In genomic region chr10:59919494-59920181, GRCm38 (mm10) we compare ENCODE assay signal across 8 mouse cellular contexts. TPM values are rescaled to one million over a fixed set of nuclear protein-coding genes. Genes with fewer than 3 reads are reported as not detected.
DNase-seq lines count a peak whose midpoint lies in the region; ATAC-seq and TF ChIP-seq lines count a peak whose summit lies in the region.

No protein-coding gene starts in this region.

- 42% methylated on average over 15 of the region's 15 CpGs for WGBS in kidney, adult 2 months
- WGBS in kidney, embryonic 14.5 days: 42% methylated on average over 15 of the region's 15 CpGs
- WGBS in heart, embryonic 16.5 days: 44% methylated on average over 15 of the region's 15 CpGs
- WGBS in limb, embryonic 14.5 days: 18% methylated on average over 15 of the region's 15 CpGs

- H3K9ac ChIP-seq in kidney, embryonic 14.5 days (ENCODE audit: low read depth, low read length): no peak overlapping the region
- H3K9ac ChIP-seq in heart, embryonic 16.5 days (ENCODE audit: low read length): no peak overlapping the region; the same call in 1 of the 2 replicates
- H3K9ac ChIP-seq in limb, embryonic 14.5 days (ENCODE audit: low read depth, low read length, severe bottlenecking): no peak overlapping the region

- H3K9me3 ChIP-seq in kidney, embryonic 14.5 days (ENCODE audit: control insufficient read depth, low read length): no peaks in the 10 kb centered on the region
- no peaks in the 10 kb centered on the region for H3K9me3 ChIP-seq in heart, embryonic 16.5 days (replicated peaks; ENCODE audit: control insufficient read depth, low read length)
- no peaks in the 10 kb centered on the region for H3K9me3 ChIP-seq in limb, embryonic 14.5 days (ENCODE audit: control insufficient read depth, low read length)

- TF ChIP-seq CTCF in kidney, adult 2 months (conservative IDR thresholded peaks at IDR 0.05; ENCODE audit: insufficient read depth, insufficient read length, low read depth, low read length): no peak

- H3K4me1 ChIP-seq in kidney, adult 2 months (ENCODE audit: control insufficient read depth, insufficient read depth, low read length): peaks cover 26% of the 10 kb centered on the region
- H3K4me1 ChIP-seq in kidney, embryonic 14.5 days (ENCODE audit: control insufficient read depth, insufficient read depth, low read length): peaks cover 22% of the 10 kb centered on the region; the same call in 1 of the 2 replicates
- H3K4me1 ChIP-seq in brown adipose tissue, adult 24 weeks (ENCODE audit: control insufficient read depth, insufficient read depth, insufficient read length, low read length): peaks cover 39% of the 10 kb centered on the region
- peaks cover 52% of the 10 kb centered on the region for H3K4me1 ChIP-seq in heart, embryonic 16.5 days (ENCODE audit: control insufficient read depth, insufficient read depth, low read length)
- H3K4me1 ChIP-seq in limb, embryonic 14.5 days (ENCODE audit: control insufficient read depth, insufficient read depth, low read length): peaks cover 39% of the 10 kb centered on the region

- no peak overlapping the region for H3K4me2 ChIP-seq in kidney, embryonic 14.5 days (replicated peaks; ENCODE audit: low read depth, low read length)
- H3K4me2 ChIP-seq in heart, embryonic 16.5 days (ENCODE audit: low read depth, low read length): no peak overlapping the region
- no peak overlapping the region for H3K4me2 ChIP-seq in limb, embryonic 14.5 days (replicated peaks; ENCODE audit: low read depth, low read length, severe bottlenecking)

- H3K36me3 ChIP-seq in kidney, adult 2 months (ENCODE audit: control insufficient read depth, insufficient read depth, low read length): no peaks in the 10 kb centered on the region
- no peaks in the 10 kb centered on the region for H3K36me3 ChIP-seq in kidney, embryonic 14.5 days (ENCODE audit: control insufficient read depth, insufficient read depth, low read length)
- no peaks in the 10 kb centered on the region for H3K36me3 ChIP-seq in heart, embryonic 16.5 days (ENCODE audit: control insufficient read depth, insufficient read depth)
- no peaks in the 10 kb centered on the region for H3K36me3 ChIP-seq in limb, embryonic 14.5 days (ENCODE audit: control insufficient read depth, insufficient read depth, low read length)

- ATAC-seq in kidney, embryonic 14.5 days (ENCODE audit: low FRiP score, low TSS enrichment): no peak
- ATAC-seq in heart, embryonic 16.5 days (replicated peaks; ENCODE audit: extremely low read depth, insufficient read depth, low FRiP score): no peak
- no peak for ATAC-seq in limb, embryonic 14.5 days (ENCODE audit: low FRiP score, low read depth)

- TF ChIP-seq POLR2A in kidney, adult 2 months (IDR thresholded peaks at IDR 0.05; ENCODE audit: low read depth, low read length): no peak
- no peak for TF ChIP-seq POLR2A in limb, embryonic 14.5 days (IDR thresholded peaks at IDR 0.05; ENCODE audit: borderline replicate concordance, extremely low read depth, insufficient read depth, insufficient read length)

- H3K4me3 ChIP-seq in kidney, adult 2 months (ENCODE audit: insufficient read depth, low read depth, low read length): no peak overlapping the region
- H3K4me3 ChIP-seq in kidney, embryonic 14.5 days (ENCODE audit: low read length): no peak overlapping the region
- H3K4me3 ChIP-seq in brown adipose tissue, adult 24 weeks (ENCODE audit: insufficient read depth, low read depth, low read length): no peak overlapping the region
- H3K4me3 ChIP-seq in heart, embryonic 16.5 days (ENCODE audit: low read length): no peak overlapping the region
- H3K4me3 ChIP-seq in limb, embryonic 14.5 days (replicated peaks; ENCODE audit: low read length): no peak overlapping the region

- no peaks in the 10 kb centered on the region for H3K27me3 ChIP-seq in kidney, adult 2 months (replicated peaks; ENCODE audit: control insufficient read depth, insufficient read depth, low read length)
- no peaks in the 10 kb centered on the region for H3K27me3 ChIP-seq in kidney, embryonic 14.5 days (ENCODE audit: control insufficient read depth, insufficient read depth, low read length)
- no peaks in the 10 kb centered on the region for H3K27me3 ChIP-seq in heart, embryonic 16.5 days (ENCODE audit: control insufficient read depth, insufficient read depth, low read length)
- no peaks in the 10 kb centered on the region for H3K27me3 ChIP-seq in limb, embryonic 14.5 days (ENCODE audit: control insufficient read depth, insufficient read depth, low read length)

- DNase-seq in kidney, adult 2 months: peak; percentile 62
- peak; percentile 71 for DNase-seq in limb, embryonic 14.5 days (ENCODE audit: low spot score)
- no peak for DNase-seq in cerebellum, adult 9-11 months
- DNase-seq in right cerebral cortex, adult 2 months (ENCODE audit: low spot score in 2 of 2): no peak
- no peak for DNase-seq in right cerebral cortex, postnatal 10 days (ENCODE audit: low spot score in 2 of 2)

- peak overlapping the region; percentile 34; the same call in 1 of the 2 replicates for H3K27ac ChIP-seq in kidney, adult 2 months (ENCODE audit: insufficient read depth, low read depth, low read length)
- H3K27ac ChIP-seq in kidney, embryonic 14.5 days (ENCODE audit: low read depth, low read length): no peak overlapping the region
- peak overlapping the region; percentile 82; the same call in 1 of the 2 replicates for H3K27ac ChIP-seq in brown adipose tissue, adult 24 weeks (replicated peaks; ENCODE audit: low read depth, low read length)
- peak overlapping the region; percentile 91 for H3K27ac ChIP-seq in heart, embryonic 16.5 days (ENCODE audit: low read length)
- peak overlapping the region; percentile 78 for H3K27ac ChIP-seq in limb, embryonic 14.5 days (replicated peaks; ENCODE audit: low read depth, low read length)

RNA-seq across cellular contexts. Expression of gene Ddit4, which starts 32.0 kb away (rescaled TPM):
- 21.1 and 21.6 TPM in 2 replicates for polyA plus RNA-seq in kidney, adult 2 months (2012; rRNA removed)
- 1.8 and 2.9 TPM in 2 replicates for polyA plus RNA-seq in kidney, embryonic 14.5 days (2014; fragmentation: Nextera tagmentation; extraction: Ambion mirVana)
- 6.1 and 17.7 TPM in 2 replicates for polyA plus RNA-seq in brown adipose tissue, adult 24 weeks (2012; ENCODE audit: insufficient read depth, insufficient read length, missing spikeins)
- 29.0 and 31.9 TPM in 2 replicates for polyA plus RNA-seq in heart, embryonic 16.5 days (2015; fragmentation: Nextera tagmentation; extraction: Ambion mirVana)
- polyA plus RNA-seq in limb, embryonic 14.5 days (2012; rRNA removed): 117 and 138 TPM in 2 replicates
- 8.5 and 8.6 TPM in 2 replicates for polyA plus RNA-seq in limb, embryonic 14.5 days (2014; fragmentation: Nextera tagmentation; extraction: Ambion mirVana)

RNA-seq across cellular contexts. Expression of gene Dnajb12, which starts 40.3 kb away (rescaled TPM):
- 85.8 and 87.3 TPM in 2 replicates for polyA plus RNA-seq in kidney, adult 2 months (2012; rRNA removed)
- polyA plus RNA-seq in kidney, embryonic 14.5 days (2014; fragmentation: Nextera tagmentation; extraction: Ambion mirVana): 24.6 and 36.0 TPM in 2 replicates
- 21.7 and 21.9 TPM in 2 replicates for polyA plus RNA-seq in brown adipose tissue, adult 24 weeks (2012; ENCODE audit: insufficient read depth, insufficient read length, missing spikeins)
- polyA plus RNA-seq in heart, embryonic 16.5 days (2015; fragmentation: Nextera tagmentation; extraction: Ambion mirVana): 22.1 and 26.3 TPM in 2 replicates
- 34.1 and 37.1 TPM in 2 replicates for polyA plus RNA-seq in limb, embryonic 14.5 days (2012; rRNA removed)
- 26.0 and 26.3 TPM in 2 replicates for polyA plus RNA-seq in limb, embryonic 14.5 days (2014; fragmentation: Nextera tagmentation; extraction: Ambion mirVana)

Comparison
In these comparisons a context has a peak if more than half of its experiments do, and no peak if none do; other contexts are left out.
1. DNase-seq: peak in kidney, adult 2 months (single experiment) and limb, embryonic 14.5 days (single experiment); none in cerebellum, adult 9-11 months (single experiment), right cerebral cortex, adult 2 months (0 of 2) and right cerebral cortex, postnatal 10 days (0 of 2).